Mouse (Mus musculus) T-cell, adult 66 days (primary cell): Measurements from ENCODE around the gene Kcnj8. TPM values are rescaled to one million over a fixed set of nuclear protein-coding genes. Genes with fewer than 3 reads are reported as not detected.

ENCODE experiments used
- total RNA-seq, 2 experiments: library from RNA; stranded (reverse); gene quantifications; 3 replicates in 1 of 2; 4 replicates in 1 of 2; pipeline ENCODE4 v1.2.4; 2023

Gene Kcnj8
- under 1 TPM in 1 of 2 experiments, not detected in 1; 0.70 TPM for total RNA-seq

GRCm38 (mm10) chr6:142571055-142571618 lies at the start of gene Kcnj8:
Gene Kcnj8, minus strand, starts transcription at chr6:142571614.

Other genes with a start within 250 kb of the Kcnj8 start
- not detected for gene Slco1a5, start 248.6 kb downstream of the Kcnj8 start, total RNA-seq
- 10 to 100 TPM; 21.2 to 23.2 TPM for gene Pyroxd1, start 226.0 kb downstream of the Kcnj8 start, total RNA-seq
- gene Recql, start 184.5 kb downstream of the Kcnj8 start, total RNA-seq, result 10 to 100 TPM; 35.1 to 47.3 TPM
- 10 to 100 TPM; 27.6 to 28.5 TPM for gene Golt1b, start 184.4 kb downstream of the Kcnj8 start, total RNA-seq
- gene Spx, start 158.2 kb downstream of the Kcnj8 start, total RNA-seq, result 1 to 10 TPM in 1 of 2 experiments, under 1 TPM in 1; 0.79 to 1.2 TPM
- gene Gys2, start 98.5 kb downstream of the Kcnj8 start, total RNA-seq, result not detected
- 10 to 100 TPM; 24.9 to 29.0 TPM for gene Ldhb, start 63.7 kb downstream of the Kcnj8 start, total RNA-seq
- not detected for gene Abcc9, start 130.7 kb upstream of the Kcnj8 start, total RNA-seq
- 10 to 100 TPM; 76.7 to 79.8 TPM for gene Cmas, start 185.1 kb upstream of the Kcnj8 start, total RNA-seq
- gene Sult6b2, start 232.9 kb upstream of the Kcnj8 start, total RNA-seq, result under 1 TPM; 0.87 to 0.95 TPM